Mouse (Mus musculus): ENCODE results near the gene Tmem97.

DNA sequence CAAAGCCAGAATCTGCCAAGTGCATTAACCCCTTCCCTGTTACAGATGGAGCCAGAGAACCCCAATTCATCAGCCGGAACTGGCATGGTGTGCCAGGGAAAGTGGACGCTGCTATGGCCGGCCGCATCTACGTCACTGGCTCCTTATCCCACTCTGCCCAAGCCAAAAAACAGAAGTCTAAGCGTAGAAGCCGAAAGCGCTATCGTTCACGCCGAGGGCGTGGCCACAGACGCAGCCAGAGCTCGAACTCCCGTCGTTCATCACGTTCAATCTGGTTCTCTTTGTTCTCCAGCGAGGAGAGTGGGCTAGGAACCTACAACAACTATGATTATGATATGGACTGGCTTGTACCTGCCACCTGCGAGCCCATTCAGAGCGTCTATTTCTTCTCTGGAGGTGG, 49.0 kb downstream of the Tmem97 start:
- TF ChIP-seq CTCF (IDR thresholded peaks at IDR 0.05; ENCODE audit: borderline replicate concordance, extremely low read depth, insufficient read depth, insufficient read length) (no peak), POLR2A (IDR thresholded peaks at IDR 0.05; ENCODE audit: borderline replicate concordance, extremely low read depth, insufficient read depth, insufficient read length, poor library complexity, severe bottlenecking) (no peak)

Data from brain, embryonic 14.5 days (tissue).